Mouse (Mus musculus): ENCODE measurements around the gene 1700025C18Rik.

- TF ChIP-seq GATA1 (IDR thresholded peaks at IDR 0.05; ENCODE audit: borderline replicate concordance, low read length) = no peak
- TF ChIP-seq CTCF (IDR thresholded peaks at IDR 0.05; ENCODE audit: low read depth, low read length) = 0 out of 2 replicates have a peak, but pooled peaks have one; percentile 21
- TF ChIP-seq GATA2 (IDR thresholded peaks at IDR 0.05; ENCODE audit: borderline replicate concordance, low read depth, low read length) = no peak
- no peak for TF ChIP-seq TAL1 (conservative IDR thresholded peaks at IDR 0.05; ENCODE audit: low read depth, low read length)
- no peak for TF ChIP-seq POLR2AphosphoS5 (IDR thresholded peaks at IDR 0.05; ENCODE audit: insufficient replicate concordance, low read depth, low read length)
Observed at GRCm38 (mm10) chr2:165070096-165070816, 20.3 kb downstream of the 1700025C18Rik start.
